Mouse (Mus musculus) lung, adult 2 months (tissue): Measurements from ENCODE around the gene Izumo1.

Experiments
- CTCF ChIP-seq: fragments of 200-500 bp; IDR thresholded peaks from 2 replicates; pipeline ENCODE4 v1.5.1; 2011; ENCODE audit warnings: mild to moderate bottlenecking, low read length, control low read depth; ENCODE audit not compliant: insufficient read depth
- POLR2A ChIP-seq: fragments of 200-500 bp; IDR thresholded peaks from 2 replicates; pipeline ENCODE4 v1.6.1; 2011; ENCODE audit warnings: low read depth, mild to moderate bottlenecking, control low read depth, low read length, borderline replicate concordance; ENCODE audit errors: extremely low read depth

DNA sequence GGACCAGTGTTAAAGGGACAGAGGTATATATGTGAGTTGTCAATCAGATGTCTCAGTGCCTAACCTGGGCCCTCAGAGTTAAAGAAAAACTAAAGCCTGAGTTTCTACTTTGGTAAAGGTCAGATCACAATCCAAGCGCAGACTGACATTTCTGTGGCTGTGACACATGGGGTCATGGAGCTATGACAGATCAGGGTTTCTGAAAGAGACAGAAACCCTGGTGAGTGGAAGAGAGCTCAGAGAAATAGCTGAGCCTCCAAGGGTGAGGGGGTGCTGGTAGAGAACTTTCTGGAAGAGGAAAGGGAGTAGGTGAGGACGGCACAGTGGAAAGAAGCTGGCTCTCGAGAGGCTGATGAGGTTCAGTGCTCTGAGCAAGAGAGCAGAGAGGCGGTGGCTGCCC lies 25.1 kb downstream of the Izumo1 start:
- TF ChIP-seq POLR2A: no peak
- no peak for TF ChIP-seq CTCF
